Mouse (Mus musculus): Measurements from ENCODE around the gene Pbxip1. TPM values are rescaled to one million over a fixed set of nuclear protein-coding genes. Genes with fewer than 3 reads are reported as not detected.

Gene Pbxip1
- polyA plus RNA-seq, 1 experiment = 47.0 TPM

DNA sequence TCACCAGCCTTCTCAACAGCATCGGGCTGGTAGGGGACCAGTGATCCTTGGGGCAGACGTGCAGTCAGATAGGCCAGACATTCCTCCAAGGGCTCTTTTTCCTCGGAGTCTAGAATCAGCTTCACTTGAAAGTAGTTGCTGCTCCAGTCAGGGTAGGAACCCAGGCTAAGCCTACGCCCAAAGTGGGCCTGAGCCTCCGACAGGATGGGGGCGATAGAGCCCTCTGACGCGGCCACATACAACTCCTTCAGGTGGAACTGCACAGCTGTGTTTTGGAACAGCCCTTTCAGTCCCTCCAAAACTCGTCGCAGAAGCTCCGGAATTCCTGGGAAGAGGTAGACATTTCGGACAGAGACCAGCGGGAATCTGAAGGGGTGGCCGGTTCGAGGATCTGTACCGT lies 28.1 kb upstream of the Pbxip1 start:
- H3K36me3 ChIP-seq (ENCODE audit: control insufficient read depth, insufficient read depth, low read length) = peaks cover 24% of the 10 kb centered on the region
- no peak overlapping the region for H3K27ac ChIP-seq (ENCODE audit: insufficient read depth, low read length)
- TF ChIP-seq POLR2A (IDR thresholded peaks at IDR 0.05; ENCODE audit: low read depth, low read length) (no peak), CTCF (IDR thresholded peaks at IDR 0.05; ENCODE audit: extremely low read depth, insufficient read depth, insufficient read length, insufficient replicate concordance) (no peak)
- H3K4me3 ChIP-seq (ENCODE audit: extremely low read depth, insufficient read depth, insufficient read length) = no peak overlapping the region
- H3K4me1 ChIP-seq (ENCODE audit: control insufficient read depth, insufficient read depth, insufficient read length) = peaks cover 5% of the 10 kb centered on the region
- WGBS = 93% methylated on average over 16 of the region's 16 CpGs
- DNase-seq (ENCODE audit: low read depth in 1 of 2, low spot score in 2 of 2) = no peak
- H3K27me3 ChIP-seq (ENCODE audit: control insufficient read depth, insufficient read depth, low read length) = no peaks in the 10 kb centered on the region

DNA sequence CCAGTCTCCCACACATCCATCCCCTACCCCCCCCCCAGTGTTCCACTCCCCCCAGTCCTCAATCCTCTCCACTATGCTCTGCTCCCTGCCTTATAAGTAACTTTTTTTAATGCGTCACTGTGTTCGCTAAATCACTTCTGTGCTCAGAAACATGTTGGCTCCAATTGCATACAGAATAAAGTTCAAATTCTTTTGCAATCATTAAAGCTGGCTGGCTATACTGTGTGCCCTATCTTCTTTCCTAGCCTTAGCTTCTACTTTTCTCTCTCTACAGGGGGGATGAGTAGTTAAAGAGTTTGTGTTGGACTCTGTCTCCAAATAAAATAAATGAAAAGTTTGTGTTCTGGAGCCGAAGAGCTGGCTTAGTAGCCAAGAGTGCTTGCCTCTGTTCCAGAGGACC lies 26.8 kb upstream of the Pbxip1 start:
- no peaks in the 10 kb centered on the region for H3K27me3 ChIP-seq (ENCODE audit: control insufficient read depth, insufficient read depth, low read length)
- DNase-seq (ENCODE audit: low read depth in 1 of 2, low spot score in 2 of 2) = no peak
- no peak overlapping the region for H3K4me3 ChIP-seq (ENCODE audit: extremely low read depth, insufficient read depth, insufficient read length)
- TF ChIP-seq CTCF (IDR thresholded peaks at IDR 0.05; ENCODE audit: extremely low read depth, insufficient read depth, insufficient read length, insufficient replicate concordance) = no peak
- peaks cover 5% of the 10 kb centered on the region for H3K4me1 ChIP-seq (ENCODE audit: control insufficient read depth, insufficient read depth, insufficient read length)
- H3K36me3 ChIP-seq (ENCODE audit: control insufficient read depth, insufficient read depth, low read length) = peaks cover 18% of the 10 kb centered on the region
- 90% methylated on average over 3 of the region's 3 CpGs for WGBS
- no peak overlapping the region for H3K27ac ChIP-seq (ENCODE audit: insufficient read depth, low read length)

DNA sequence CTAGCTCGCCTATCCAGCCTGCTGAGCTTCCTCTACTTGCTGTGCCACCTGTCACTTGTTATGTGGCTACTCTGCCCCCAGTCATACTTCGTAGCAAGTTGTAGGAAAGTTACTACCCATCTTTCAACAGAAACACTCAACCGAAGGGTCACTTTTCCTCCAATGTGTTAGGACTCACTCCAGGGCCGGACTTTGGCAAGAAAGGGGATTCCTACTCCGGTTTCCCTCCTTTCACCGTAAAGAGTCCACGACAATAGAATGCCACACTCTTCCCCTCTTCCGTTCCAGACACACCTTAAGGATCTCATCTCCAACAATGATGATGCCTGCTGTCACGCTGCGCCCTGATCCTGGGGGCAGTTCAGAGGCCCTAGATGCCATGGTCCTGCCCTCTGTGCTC lies 25.6 kb upstream of the Pbxip1 start:
- no peak for DNase-seq (ENCODE audit: low read depth in 1 of 2, low spot score in 2 of 2)
- H3K4me3 ChIP-seq (ENCODE audit: extremely low read depth, insufficient read depth, insufficient read length) = no peak overlapping the region
- H3K27ac ChIP-seq (ENCODE audit: insufficient read depth, low read length) = no peak overlapping the region
- H3K36me3 ChIP-seq (ENCODE audit: control insufficient read depth, insufficient read depth, low read length) = peaks cover 10% of the 10 kb centered on the region
- H3K4me1 ChIP-seq (ENCODE audit: control insufficient read depth, insufficient read depth, insufficient read length) = peaks cover 5% of the 10 kb centered on the region
- TF ChIP-seq CTCF (IDR thresholded peaks at IDR 0.05; ENCODE audit: extremely low read depth, insufficient read depth, insufficient read length, insufficient replicate concordance) (no peak), POLR2A (IDR thresholded peaks at IDR 0.05; ENCODE audit: low read depth, low read length) (no peak)
- H3K27me3 ChIP-seq (ENCODE audit: control insufficient read depth, insufficient read depth, low read length) = no peaks in the 10 kb centered on the region
- 82% methylated on average over 10 of the region's 10 CpGs for WGBS

DNA sequence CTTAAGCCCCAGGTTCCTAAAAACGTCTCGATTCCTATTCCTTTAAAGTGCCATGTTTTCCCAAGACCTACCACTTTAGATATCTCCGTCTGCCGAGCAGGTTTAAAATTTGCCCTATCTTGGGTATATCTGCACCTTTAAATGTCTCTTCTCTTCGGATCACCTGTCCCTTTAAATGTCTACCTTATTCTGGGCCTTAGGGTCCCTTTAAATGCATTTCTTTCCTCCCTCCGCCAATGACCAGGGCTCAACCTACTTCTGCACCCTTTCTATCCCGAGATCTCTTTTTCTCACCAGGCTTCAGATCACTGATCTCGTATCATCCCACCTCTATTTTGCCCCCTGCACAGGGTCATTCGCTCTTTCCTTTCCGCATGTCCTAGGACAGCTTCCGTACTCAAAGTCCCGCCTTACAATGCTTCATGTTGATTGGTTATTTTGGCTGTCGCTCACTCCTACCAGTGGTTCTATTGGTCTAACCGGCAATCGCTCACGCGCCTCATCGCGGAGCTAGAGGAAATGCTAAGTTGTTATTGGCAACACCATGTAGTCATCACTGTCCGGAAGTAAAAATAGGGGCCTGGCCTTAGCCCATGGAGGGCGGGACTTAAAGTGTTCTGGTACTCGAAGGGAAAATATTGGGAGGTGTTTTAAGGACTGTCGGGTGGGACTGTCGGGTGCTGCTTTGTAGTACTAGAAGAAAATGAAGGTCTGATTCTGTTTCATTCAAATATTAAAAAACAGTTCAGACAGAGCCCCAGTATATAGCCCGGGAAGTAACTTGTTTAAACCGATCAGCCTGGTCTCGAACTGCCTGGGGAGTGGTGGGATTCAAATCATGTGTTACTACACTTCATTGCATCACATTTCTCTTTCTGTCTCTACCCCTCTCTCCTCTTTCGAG lies 24.8 kb upstream of the Pbxip1 start, which contains the start of gene Flad1:
TSS of gene Flad1 (minus strand) at position 381 of the 904 bp plus-strand sequence.
- TF ChIP-seq CTCF (IDR thresholded peaks at IDR 0.05; ENCODE audit: extremely low read depth, insufficient read depth, insufficient read length, insufficient replicate concordance) (no peak), POLR2A (IDR thresholded peaks at IDR 0.05; ENCODE audit: low read depth, low read length) (peak; percentile 46; the same call in 1 of the 2 replicates)
- peaks cover 10% of the 10 kb centered on the region for H3K36me3 ChIP-seq (ENCODE audit: control insufficient read depth, insufficient read depth, low read length)
- H3K27me3 ChIP-seq (ENCODE audit: control insufficient read depth, insufficient read depth, low read length) = no peaks in the 10 kb centered on the region
- H3K27ac ChIP-seq (ENCODE audit: insufficient read depth, low read length) = peak within 1 kb of the TSS; percentile 38; the same call in 1 of the 2 replicates
- H3K4me3 ChIP-seq (ENCODE audit: extremely low read depth, insufficient read depth, insufficient read length) = peak within 1 kb of the TSS; percentile 61
- H3K4me1 ChIP-seq (ENCODE audit: control insufficient read depth, insufficient read depth, insufficient read length) = peaks cover 5% of the 10 kb centered on the region
- peak; percentile 94 to 100 for DNase-seq (ENCODE audit: low read depth in 1 of 2, low spot score in 2 of 2)
- 4% methylated on average over 28 of the region's 28 CpGs for WGBS

DNA sequence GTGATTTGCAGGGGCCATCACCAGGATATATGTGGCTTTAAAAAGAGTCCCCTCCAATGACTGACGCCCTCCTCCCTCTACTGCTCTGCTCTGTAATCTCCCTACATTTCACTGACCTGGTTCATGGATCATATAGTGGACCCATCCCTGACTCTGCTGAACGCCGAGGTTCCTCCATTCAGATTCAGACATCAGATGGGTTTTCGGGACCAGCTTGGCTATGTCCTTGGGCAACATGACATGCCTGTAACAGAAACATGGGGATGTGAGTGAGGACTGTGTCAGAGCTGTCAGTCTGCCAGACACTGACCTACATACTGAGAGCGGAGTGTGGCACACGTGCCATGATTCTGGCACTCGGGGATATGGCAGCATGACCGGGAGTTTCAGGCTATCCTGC lies 20.3 kb upstream of the Pbxip1 start:
- Histone ChIP-seq H3K4me3 (ENCODE audit: extremely low read depth, insufficient read depth, insufficient read length) (no peak overlapping the region), H3K27me3 (ENCODE audit: control insufficient read depth, insufficient read depth, low read length) (no peaks in the 10 kb centered on the region), H3K36me3 (ENCODE audit: control insufficient read depth, insufficient read depth, low read length) (no peaks in the 10 kb centered on the region; the same call in 1 of the 2 replicates), H3K27ac (ENCODE audit: insufficient read depth, low read length) (no peak overlapping the region), H3K4me1 (ENCODE audit: control insufficient read depth, insufficient read depth, insufficient read length) (peaks cover 10% of the 10 kb centered on the region; the same call in 1 of the 2 replicates)
- WGBS = 96% methylated on average over 8 of the region's 8 CpGs
- TF ChIP-seq POLR2A (IDR thresholded peaks at IDR 0.05; ENCODE audit: low read depth, low read length) (no peak), CTCF (IDR thresholded peaks at IDR 0.05; ENCODE audit: extremely low read depth, insufficient read depth, insufficient read length, insufficient replicate concordance) (no peak)
- DNase-seq (ENCODE audit: low read depth in 1 of 2, low spot score in 2 of 2) = no peak

DNA sequence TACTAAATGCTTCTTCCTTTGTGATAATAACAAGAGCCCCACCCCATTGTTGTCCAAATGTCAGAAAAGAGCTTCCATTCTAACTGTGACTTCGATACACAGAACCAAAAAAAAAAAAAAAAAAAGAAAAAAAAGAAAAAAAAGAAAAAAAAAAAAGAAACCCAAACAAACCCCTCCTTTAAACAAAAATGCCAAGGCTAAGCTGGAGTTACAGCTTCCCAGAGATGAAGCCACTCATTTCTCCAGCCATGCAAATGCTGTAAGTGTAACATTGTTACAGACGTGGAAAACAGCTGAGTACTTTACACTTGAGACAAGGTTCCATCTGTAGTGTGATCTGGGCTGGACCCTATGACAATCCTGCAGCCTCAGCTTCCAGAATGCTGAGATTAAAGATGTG lies 19.4 kb upstream of the Pbxip1 start:
- H3K36me3 ChIP-seq (ENCODE audit: control insufficient read depth, insufficient read depth, low read length) = no peaks in the 10 kb centered on the region; the same call in 1 of the 2 replicates
- H3K4me3 ChIP-seq (ENCODE audit: extremely low read depth, insufficient read depth, insufficient read length) = no peak overlapping the region
- TF ChIP-seq CTCF (IDR thresholded peaks at IDR 0.05; ENCODE audit: extremely low read depth, insufficient read depth, insufficient read length, insufficient replicate concordance) (no peak), POLR2A (IDR thresholded peaks at IDR 0.05; ENCODE audit: low read depth, low read length) (no peak)
- no peak for DNase-seq (ENCODE audit: low read depth in 1 of 2, low spot score in 2 of 2)
- no peak overlapping the region for H3K27ac ChIP-seq (ENCODE audit: insufficient read depth, low read length)
- 29% methylated on average over 2 of the region's 2 CpGs for WGBS
- peaks cover 9% of the 10 kb centered on the region; the same call in 1 of the 2 replicates for H3K4me1 ChIP-seq (ENCODE audit: control insufficient read depth, insufficient read depth, insufficient read length)
- H3K27me3 ChIP-seq (ENCODE audit: control insufficient read depth, insufficient read depth, low read length) = no peaks in the 10 kb centered on the region

DNA sequence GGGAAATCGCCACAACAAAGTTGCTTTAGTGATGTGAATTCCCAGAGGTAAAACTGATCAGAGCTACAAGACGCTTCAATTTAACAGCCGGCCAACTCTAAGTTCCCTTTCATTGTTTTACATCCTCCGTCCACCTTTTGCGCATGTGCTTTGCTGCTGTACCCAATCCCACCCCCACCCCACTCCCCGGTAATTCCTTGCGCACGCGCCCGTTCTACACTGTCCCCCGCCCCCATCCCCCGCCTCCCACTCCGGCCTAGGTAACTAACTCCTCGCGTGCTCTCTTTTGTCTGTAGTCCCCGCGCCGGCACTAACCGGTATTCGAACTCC lies 18.7 kb upstream of the Pbxip1 start:
- Histone ChIP-seq H3K4me3 (ENCODE audit: extremely low read depth, insufficient read depth, insufficient read length) (peak overlapping the region; percentile 66), H3K4me1 (ENCODE audit: control insufficient read depth, insufficient read depth, insufficient read length) (peaks cover 9% of the 10 kb centered on the region; the same call in 1 of the 2 replicates)
- under 1% methylated on average over 20 of the region's 20 CpGs for WGBS

More for the DNA sequence above, 18.7 kb upstream of the Pbxip1 start:
- TF ChIP-seq POLR2A (IDR thresholded peaks at IDR 0.05; ENCODE audit: low read depth, low read length) (no peak), CTCF (IDR thresholded peaks at IDR 0.05; ENCODE audit: extremely low read depth, insufficient read depth, insufficient read length, insufficient replicate concordance) (no peak)
- Histone ChIP-seq H3K36me3 (ENCODE audit: control insufficient read depth, insufficient read depth, low read length) (no peaks in the 10 kb centered on the region; the same call in 1 of the 2 replicates), H3K27ac (ENCODE audit: insufficient read depth, low read length) (no peak overlapping the region; the same call in 1 of the 2 replicates), H3K27me3 (ENCODE audit: control insufficient read depth, insufficient read depth, low read length) (no peaks in the 10 kb centered on the region)
- no peak for DNase-seq (ENCODE audit: low read depth in 1 of 2, low spot score in 2 of 2)

Measured in spleen, adult 2 months (tissue).